Mouse (Mus musculus) kidney, embryonic 16.5 days (tissue): ENCODE data around the gene Nrap. TPM values are rescaled to one million over a fixed set of nuclear protein-coding genes. Genes with fewer than 3 reads are reported as not detected.

Source experiments
- ATAC-seq: fragments of 200-750 bp; cut with Nextera tagmentation; 2 replicates; pipeline ENCODE4 v1.8.0; 2017; ENCODE audit warnings: moderate TSS enrichment; ENCODE audit not compliant: low FRiP score, low TSS enrichment
- H3K27ac ChIP-seq: fragments of 300-500 bp; sonication (generic); 2 replicates; pipeline ENCODE4 v1.5.1; 2014; ENCODE audit warnings: low read length
- H3K27me3 ChIP-seq: fragments of 300-500 bp; sonication (generic); 2 replicates; pipeline ENCODE4 v1.6.1; 2014; ENCODE audit warnings: low read length, control low read depth, mixed read lengths; ENCODE audit not compliant: insufficient read depth
- H3K36me3 ChIP-seq: fragments of 300-500 bp; sonication (generic); 2 replicates; pipeline ENCODE4 v1.6.1; 2014; ENCODE audit warnings: low read length, control low read depth, mixed read lengths; ENCODE audit not compliant: insufficient read depth
- H3K4me1 ChIP-seq: fragments of 300-500 bp; sonication (generic); 2 replicates; pipeline ENCODE4 v1.6.1; 2014; ENCODE audit warnings: low read length, control low read depth, mixed read lengths; ENCODE audit not compliant: insufficient read depth
- H3K4me2 ChIP-seq: fragments of 300-500 bp; sonication (generic); replicated peaks from 2 replicates; pipeline ENCODE4 v1.6.1; 2014; ENCODE audit warnings: low read depth, low read length
- H3K4me3 ChIP-seq: fragments of 300-500 bp; sonication (generic); 2 replicates; pipeline ENCODE4 v1.5.1; 2014; ENCODE audit warnings: mild to moderate bottlenecking, low read length
- H3K9ac ChIP-seq: fragments of 300-500 bp; sonication (generic); replicated peaks from 2 replicates; pipeline ENCODE4 v1.6.1; 2014; ENCODE audit warnings: low read length
- H3K9me3 ChIP-seq: fragments of 300-500 bp; sonication (generic); 2 replicates; pipeline ENCODE4 v1.6.1; 2016; ENCODE audit warnings: low read length, control low read depth
- WGBS: fragments of 180-500 bp; shearing (Covaris S2); extraction: QIAGEN DNeasy Blood & Tissue Kit; methylation state at CpG from one replicate; pipeline ENCODE4 v1.1.7; 2014; 5-methylcytosine and 5-hydroxymethylcytosine counted together
- polyA plus RNA-seq: library from polyadenylated mRNA; unstranded; fragments of >200 nt; fragmentation: Nextera tagmentation; extraction: Ambion mirVana; gene quantifications from 2 replicates; pipeline ENCODE4 v1.2.1, GENCODE M21; 2015

The Nrap gene
- 0.36 and 0.37 TPM in 2 replicates for polyA plus RNA-seq

- Histone ChIP-seq H3K27me3 (no peaks in the 10 kb centered on the region), H3K9me3 (no peaks in the 10 kb centered on the region), H3K4me2 (no peak within 1 kb of the TSS), H3K9ac (no peak within 1 kb of the TSS), H3K4me3 (no peak within 1 kb of the TSS), H3K27ac (no peak within 1 kb of the TSS), H3K36me3 (no peaks in the 10 kb centered on the region), H3K4me1 (no peaks in the 10 kb centered on the region)
- 76% methylated on average over 11 of the region's 11 CpGs for WGBS
- no peak for ATAC-seq
These were observed at the start of gene Nrap for GRCm38 (mm10) chr19:56389879-56390278. Gene Nrap, minus strand, starts transcription at chr19:56390037.

GRCm38 (mm10) chr19:56439072-56439434 lies 49.2 kb upstream of the Nrap start:
- Histone ChIP-seq H3K4me2 (no peak overlapping the region), H3K9ac (no peak overlapping the region), H3K27ac (no peak overlapping the region; the same call in 1 of the 2 replicates), H3K4me1 (no peaks in the 10 kb centered on the region), H3K4me3 (no peak overlapping the region), H3K27me3 (no peaks in the 10 kb centered on the region), H3K36me3 (peaks cover 12% of the 10 kb centered on the region; the same call in 1 of the 2 replicates), H3K9me3 (no peaks in the 10 kb centered on the region)
- no peak for ATAC-seq
- 77% methylated on average over 6 of the region's 6 CpGs for WGBS

DNA sequence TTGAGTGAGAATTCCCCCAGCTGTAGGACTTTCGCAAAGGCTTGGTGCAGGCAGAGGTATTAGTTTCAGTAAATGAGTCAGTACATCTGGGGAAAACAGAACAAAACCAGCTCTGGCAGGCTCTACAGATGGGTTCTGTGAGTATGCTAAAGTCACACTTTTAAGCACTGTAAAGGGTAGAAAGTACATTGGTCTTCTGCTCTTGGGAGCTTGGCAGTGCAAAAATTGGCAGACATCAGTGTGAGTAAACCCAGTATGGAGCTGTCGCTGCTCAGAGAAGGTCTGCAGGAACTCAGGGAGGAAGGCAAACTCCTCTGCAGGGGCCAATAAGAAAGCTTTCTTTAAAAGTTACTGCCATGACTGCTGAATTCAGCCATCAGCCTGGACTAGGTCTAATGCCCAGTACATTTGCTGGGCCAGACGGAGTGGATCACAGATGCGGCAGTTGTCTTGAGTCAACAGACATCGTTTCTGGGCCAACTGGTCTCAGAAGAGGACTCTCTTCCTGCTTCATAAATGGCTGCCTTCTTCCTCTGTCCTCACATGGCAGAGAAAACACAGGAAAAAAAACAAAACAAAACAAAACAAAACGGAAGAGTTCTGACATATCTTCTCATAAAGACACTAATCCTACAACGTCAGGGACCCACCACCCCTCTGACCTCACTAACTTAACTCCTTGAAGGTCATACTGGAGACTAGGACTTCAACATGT lies 48.7 kb upstream of the Nrap start:
- H3K4me2 ChIP-seq = no peak overlapping the region
- no peak overlapping the region for H3K4me3 ChIP-seq
- no peak overlapping the region for H3K9ac ChIP-seq
- peaks cover 14% of the 10 kb centered on the region; the same call in 1 of the 2 replicates for H3K36me3 ChIP-seq
- H3K4me1 ChIP-seq = no peaks in the 10 kb centered on the region
- peak overlapping the region; percentile 27 for H3K27ac ChIP-seq
- 65% methylated on average over 7 of the region's 7 CpGs for WGBS
- no peaks in the 10 kb centered on the region for H3K9me3 ChIP-seq
- no peak for ATAC-seq
- no peaks in the 10 kb centered on the region for H3K27me3 ChIP-seq

DNA sequence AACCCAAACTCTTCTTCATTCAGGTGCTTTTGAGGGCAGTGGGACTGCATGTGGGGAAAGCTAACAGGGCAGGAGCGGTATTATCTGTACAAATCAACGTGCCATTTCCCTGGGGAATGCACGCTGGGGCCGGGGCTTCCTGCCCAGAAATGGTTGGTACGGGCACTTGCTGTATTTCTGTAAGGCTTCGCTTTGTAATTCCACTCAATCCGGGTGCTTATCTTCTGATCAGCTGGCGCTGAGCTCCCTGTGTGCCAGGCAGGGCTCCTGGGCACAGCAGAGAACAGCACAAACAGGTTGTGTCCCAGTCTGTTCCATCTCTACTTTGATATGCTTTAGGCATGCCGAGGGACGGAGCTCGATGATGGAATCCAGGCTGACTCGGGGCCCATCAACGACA lies 46.5 kb upstream of the Nrap start:
- no peak for ATAC-seq
- H3K27me3 ChIP-seq = no peaks in the 10 kb centered on the region
- no peak overlapping the region for H3K4me3 ChIP-seq
- H3K4me2 ChIP-seq = no peak overlapping the region
- H3K36me3 ChIP-seq = peaks cover 14% of the 10 kb centered on the region; the same call in 1 of the 2 replicates
- H3K27ac ChIP-seq = no peak overlapping the region
- no peaks in the 10 kb centered on the region for H3K9me3 ChIP-seq
- no peak overlapping the region for H3K9ac ChIP-seq
- peaks cover 7% of the 10 kb centered on the region; the same call in 1 of the 2 replicates for H3K4me1 ChIP-seq
- 81% methylated on average over 13 of the region's 13 CpGs for WGBS

- Histone ChIP-seq H3K36me3 (0 out of 2 replicates have a peak, but pooled peaks cover 9% of the 10 kb centered on the region), H3K27ac (no peak overlapping the region), H3K9me3 (no peaks in the 10 kb centered on the region), H3K4me3 (no peak overlapping the region), H3K4me2 (no peak overlapping the region), H3K4me1 (peaks cover 7% of the 10 kb centered on the region; the same call in 1 of the 2 replicates), H3K27me3 (no peaks in the 10 kb centered on the region), H3K9ac (no peak overlapping the region)
- ATAC-seq = no peak
- 87% methylated on average over 7 of the region's 7 CpGs for WGBS
These were observed 43.7 kb upstream of the Nrap start for GRCm38 (mm10) chr19:56433581-56433980.

DNA sequence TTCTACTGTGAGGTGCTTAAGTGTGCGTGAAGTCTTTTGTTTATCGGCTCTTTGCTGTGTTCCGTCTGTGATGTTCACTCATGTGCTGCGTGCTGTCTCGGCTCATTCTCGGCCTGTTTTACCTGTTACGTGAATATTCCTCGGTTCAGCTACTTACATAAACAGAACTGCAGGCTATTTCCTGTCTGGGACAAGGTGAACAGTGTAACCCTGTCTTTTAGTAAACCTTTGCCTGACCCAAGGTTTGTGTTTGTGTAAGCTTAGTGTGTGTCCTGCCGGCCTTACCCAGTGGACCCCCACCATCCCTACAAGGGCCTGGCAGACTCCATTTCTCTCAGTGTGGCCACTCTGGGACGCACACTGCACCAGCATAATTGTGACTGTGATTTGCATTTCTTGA lies 42.9 kb upstream of the Nrap start:
- WGBS = 40% methylated on average over 10 of the region's 10 CpGs

DNA sequence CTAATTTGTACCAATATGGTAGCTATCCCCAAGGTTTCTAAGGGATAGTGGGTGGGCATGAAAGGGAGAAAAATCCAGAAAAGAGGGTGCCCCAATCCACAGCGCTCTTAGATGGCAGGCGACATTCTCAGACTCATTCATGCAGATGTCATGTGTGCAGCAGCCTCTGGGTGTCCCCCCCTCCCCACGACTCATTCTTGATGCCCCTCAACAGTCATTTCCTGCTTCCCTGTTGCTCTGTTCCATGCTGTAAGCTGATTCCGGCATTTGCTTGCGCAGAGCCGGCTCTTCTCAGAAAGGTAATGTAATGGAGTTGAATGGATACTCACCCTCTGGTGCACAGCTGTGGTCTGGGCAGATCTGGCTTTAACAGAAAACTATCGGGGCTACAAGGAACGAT lies 40.5 kb upstream of the Nrap start:
- no peak for ATAC-seq
- Histone ChIP-seq H3K36me3 (0 out of 2 replicates have a peak, but pooled peaks cover 6% of the 10 kb centered on the region), H3K27me3 (no peaks in the 10 kb centered on the region), H3K4me3 (no peak overlapping the region), H3K27ac (no peak overlapping the region), H3K4me2 (no peak overlapping the region), H3K4me1 (peaks cover 7% of the 10 kb centered on the region; the same call in 1 of the 2 replicates), H3K9ac (no peak overlapping the region), H3K9me3 (no peaks in the 10 kb centered on the region)
- 60% methylated on average over 8 of the region's 8 CpGs for WGBS

More for the DNA sequence above, 42.9 kb upstream of the Nrap start:
- no peaks in the 10 kb centered on the region for H3K9me3 ChIP-seq
- no peak overlapping the region for H3K4me2 ChIP-seq
- peaks cover 7% of the 10 kb centered on the region; the same call in 1 of the 2 replicates for H3K4me1 ChIP-seq
- no peak for ATAC-seq
- no peak overlapping the region for H3K4me3 ChIP-seq
- no peaks in the 10 kb centered on the region for H3K27me3 ChIP-seq
- H3K27ac ChIP-seq = no peak overlapping the region
- H3K9ac ChIP-seq = no peak overlapping the region; the same call in 1 of the 2 replicates
- 0 out of 2 replicates have a peak, but pooled peaks cover 9% of the 10 kb centered on the region for H3K36me3 ChIP-seq

GRCm38 (mm10) chr19:56425492-56425891 lies 35.7 kb upstream of the Nrap start:
- no peak overlapping the region for H3K27ac ChIP-seq
- H3K4me3 ChIP-seq = no peak overlapping the region
- H3K27me3 ChIP-seq = no peaks in the 10 kb centered on the region
- no peaks in the 10 kb centered on the region for H3K9me3 ChIP-seq
- no peaks in the 10 kb centered on the region; the same call in 1 of the 2 replicates for H3K36me3 ChIP-seq
- ATAC-seq = no peak
- peaks cover 10% of the 10 kb centered on the region for H3K4me1 ChIP-seq
- H3K4me2 ChIP-seq = no peak overlapping the region
- 80% methylated on average over 9 of the region's 9 CpGs for WGBS
- H3K9ac ChIP-seq = no peak overlapping the region

GRCm38 (mm10) chr19:56424606-56425395 lies 35.0 kb upstream of the Nrap start:
- WGBS = 80% methylated on average over 17 of the region's 17 CpGs
- Histone ChIP-seq H3K4me2 (no peak overlapping the region), H3K36me3 (no peaks in the 10 kb centered on the region; the same call in 1 of the 2 replicates), H3K9me3 (no peaks in the 10 kb centered on the region), H3K4me1 (peaks cover 10% of the 10 kb centered on the region), H3K9ac (no peak overlapping the region), H3K4me3 (no peak overlapping the region), H3K27ac (0 out of 2 replicates have a peak overlapping the region, but pooled peaks have one; percentile 8), H3K27me3 (no peaks in the 10 kb centered on the region)
- no peak; the same call in 1 of the 2 replicates for ATAC-seq
